Mouse (Mus musculus): Measurements from ENCODE around the gene Vps13d. TPM values are rescaled to one million over a fixed set of nuclear protein-coding genes. Genes with fewer than 3 reads are reported as not detected.

Vps13d gene
- polyA plus RNA-seq, 1 experiment from 2014 or later = 5.2 TPM

DNA sequence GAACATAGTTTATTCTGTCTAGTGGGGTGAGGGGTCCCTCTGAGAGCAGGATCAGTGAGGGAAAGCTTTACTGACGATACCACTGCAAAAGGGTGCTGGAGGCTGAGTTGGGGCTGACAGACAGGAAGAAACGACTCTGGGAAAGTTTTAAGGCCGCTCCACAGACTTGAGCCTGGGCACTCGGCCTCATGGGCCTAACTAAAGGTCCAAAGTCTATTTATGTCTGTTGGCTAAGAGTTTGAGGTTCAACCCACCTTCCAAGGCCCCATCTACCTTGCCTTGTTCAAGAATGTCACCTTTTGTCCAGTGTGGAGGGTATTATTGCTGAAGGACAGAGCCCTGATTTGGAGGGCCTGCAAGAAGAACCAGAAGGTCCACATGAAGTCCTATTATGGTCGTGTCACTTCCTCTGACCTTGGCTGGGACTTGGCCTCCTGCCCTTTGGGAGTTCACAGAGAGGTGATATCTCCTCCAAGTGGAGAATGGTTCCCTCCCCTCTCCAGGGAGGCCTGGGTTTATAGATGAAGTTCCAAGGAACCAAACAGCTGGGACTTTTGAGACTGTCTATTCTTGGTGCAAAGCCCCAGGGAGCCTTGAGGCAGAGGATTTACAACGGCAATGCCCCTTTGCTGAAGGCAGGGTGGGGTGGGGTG lies 246.9 kb downstream of the Vps13d start:
- H3K4me3 ChIP-seq = no peak overlapping the region
- H3K4me1 ChIP-seq = peaks cover 27% of the 10 kb centered on the region
- no peaks in the 10 kb centered on the region for H3K9me3 ChIP-seq
- 76% methylated on average over 6 of the region's 6 CpGs for WGBS
- no peak for DNase-seq (ENCODE audit: low spot score)
- H3K27ac ChIP-seq (replicated peaks) = no peak overlapping the region
- H3K36me3 ChIP-seq (replicated peaks) = no peaks in the 10 kb centered on the region
- H3K27me3 ChIP-seq (replicated peaks; ENCODE audit: low read depth, poor library complexity, severe bottlenecking) = no peaks in the 10 kb centered on the region

DNA sequence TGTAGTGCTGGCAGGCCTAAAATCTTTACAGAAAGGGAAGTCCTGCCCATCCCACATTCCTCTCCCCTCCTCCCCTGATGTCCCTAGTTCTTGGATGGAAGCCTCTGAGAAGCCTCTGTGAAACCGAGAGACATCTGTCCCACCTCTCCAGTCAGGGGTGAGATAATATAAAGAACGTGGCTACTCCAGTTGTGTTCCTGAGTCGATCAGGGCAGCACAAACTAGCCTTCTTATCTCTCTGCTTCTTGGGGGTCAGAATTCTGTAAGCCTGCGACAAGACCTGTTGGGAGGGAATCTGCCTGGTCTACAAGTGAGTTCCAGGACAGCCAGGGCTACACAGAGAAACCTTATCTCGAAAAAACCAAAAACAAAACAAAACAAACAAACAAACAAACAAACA lies 251.5 kb downstream of the Vps13d start:
- no peak overlapping the region for H3K27ac ChIP-seq (replicated peaks)
- H3K9me3 ChIP-seq = no peaks in the 10 kb centered on the region
- no peak overlapping the region for H3K4me3 ChIP-seq
- WGBS = 83% methylated on average over 5 of the region's 5 CpGs
- H3K4me1 ChIP-seq = peaks cover 15% of the 10 kb centered on the region
- H3K36me3 ChIP-seq (replicated peaks) = no peaks in the 10 kb centered on the region
- no peak for DNase-seq (ENCODE audit: low spot score)
- H3K27me3 ChIP-seq (replicated peaks; ENCODE audit: low read depth, poor library complexity, severe bottlenecking) = no peaks in the 10 kb centered on the region

DNA sequence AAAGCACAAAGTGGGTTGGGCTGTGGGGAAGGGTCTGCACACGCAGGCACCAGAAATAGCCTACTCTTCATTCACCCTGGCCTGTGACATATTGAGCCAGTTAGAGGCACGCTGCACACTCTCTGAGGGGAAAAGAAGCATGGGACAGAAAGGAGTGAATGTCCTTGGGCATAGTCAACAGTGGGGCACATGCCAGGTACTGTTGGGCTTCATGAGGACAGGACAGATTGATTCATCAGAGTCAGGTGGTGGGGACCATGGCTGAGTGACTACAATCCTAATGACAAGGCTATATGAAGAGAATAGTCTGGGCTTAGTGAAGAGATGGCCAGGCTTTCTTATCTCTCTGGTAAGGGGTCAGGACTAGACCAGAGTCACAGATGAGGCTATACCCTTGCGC lies 252.4 kb downstream of the Vps13d start:
- Histone ChIP-seq H3K4me3 (no peak overlapping the region), H3K27ac (replicated peaks) (no peak overlapping the region), H3K27me3 (replicated peaks; ENCODE audit: low read depth, poor library complexity, severe bottlenecking) (no peaks in the 10 kb centered on the region), H3K9me3 (no peaks in the 10 kb centered on the region), H3K4me1 (peaks cover 11% of the 10 kb centered on the region), H3K36me3 (replicated peaks) (no peaks in the 10 kb centered on the region)
- 92% methylated on average over 3 of the region's 3 CpGs for WGBS
- DNase-seq (ENCODE audit: low spot score) = no peak

DNA sequence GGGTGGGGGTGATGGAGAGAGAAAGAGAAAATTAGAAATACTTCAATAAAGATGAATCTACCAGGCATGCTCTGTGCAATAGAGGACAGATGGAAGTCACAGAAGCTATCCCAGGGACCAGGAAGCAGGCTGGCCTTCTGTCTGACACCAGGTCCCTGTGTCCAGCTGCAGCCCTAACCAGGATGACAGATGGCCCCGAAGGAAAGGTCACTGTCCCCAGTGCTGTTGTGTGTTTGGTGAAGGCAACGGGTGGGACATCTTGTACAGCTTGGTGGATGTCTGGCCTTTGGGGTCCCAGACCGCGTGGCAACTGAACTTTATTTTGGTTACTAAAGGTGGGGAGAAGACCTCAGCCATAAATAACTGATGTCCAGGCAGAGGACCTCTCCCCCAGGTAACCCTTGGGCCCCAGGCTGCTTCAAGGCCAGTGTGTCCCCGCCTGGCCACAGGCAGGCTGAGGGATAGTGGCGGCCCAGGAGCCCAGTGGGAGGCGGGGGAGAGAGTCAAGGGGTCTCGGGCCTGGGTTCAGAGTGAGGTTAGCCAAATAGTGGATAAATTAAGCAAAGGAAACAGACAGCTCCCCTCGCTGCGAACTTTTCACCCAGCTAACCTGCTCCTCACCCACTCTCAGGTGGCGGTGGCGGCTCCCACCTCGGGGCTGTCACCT lies 253.9 kb downstream of the Vps13d start:
- no peaks in the 10 kb centered on the region for H3K27me3 ChIP-seq (replicated peaks; ENCODE audit: low read depth, poor library complexity, severe bottlenecking)
- H3K36me3 ChIP-seq (replicated peaks) = no peaks in the 10 kb centered on the region
- peak overlapping the region; percentile 31; the same call in 1 of the 2 replicates for H3K27ac ChIP-seq (replicated peaks)
- peaks cover 11% of the 10 kb centered on the region for H3K4me1 ChIP-seq
- H3K4me3 ChIP-seq = no peak overlapping the region
- H3K9me3 ChIP-seq = no peaks in the 10 kb centered on the region
- DNase-seq (ENCODE audit: low spot score) = no peak
- WGBS = 66% methylated on average over 13 of the region's 13 CpGs

DNA sequence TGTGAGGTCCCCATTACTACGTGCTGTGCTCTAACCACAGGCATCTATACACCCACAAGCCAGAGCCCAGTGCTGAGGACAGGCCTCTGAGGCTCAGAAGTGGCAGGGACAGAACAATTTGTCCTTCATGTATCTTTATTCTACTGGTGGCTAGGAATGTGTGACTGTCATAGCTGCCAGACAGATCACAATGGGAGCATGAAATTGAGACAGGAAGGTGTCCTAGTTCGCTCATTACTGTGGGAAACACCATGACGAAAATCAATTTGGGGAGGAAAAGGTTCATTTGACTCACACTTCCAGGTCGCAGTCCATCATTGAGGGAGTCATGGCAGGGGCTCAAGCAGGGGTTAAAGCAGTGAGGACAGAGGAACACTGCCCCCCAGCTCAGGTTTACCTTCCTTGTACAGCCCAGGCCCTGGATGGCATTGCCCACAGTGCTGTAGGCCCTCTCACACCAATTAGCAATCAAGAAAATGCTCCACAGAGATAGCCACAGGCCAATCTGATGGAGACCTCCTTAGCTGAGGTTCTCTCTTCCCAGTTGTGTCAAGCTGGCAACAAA lies 254.9 kb downstream of the Vps13d start:
- H3K4me3 ChIP-seq = no peak overlapping the region
- no peaks in the 10 kb centered on the region for H3K36me3 ChIP-seq (replicated peaks)
- 74% methylated on average over 4 of the region's 4 CpGs for WGBS
- H3K27me3 ChIP-seq (replicated peaks; ENCODE audit: low read depth, poor library complexity, severe bottlenecking) = no peaks in the 10 kb centered on the region
- H3K4me1 ChIP-seq = peaks cover 11% of the 10 kb centered on the region
- H3K27ac ChIP-seq (replicated peaks) = no peak overlapping the region
- DNase-seq (ENCODE audit: low spot score) = no peak
- no peaks in the 10 kb centered on the region for H3K9me3 ChIP-seq

DNA sequence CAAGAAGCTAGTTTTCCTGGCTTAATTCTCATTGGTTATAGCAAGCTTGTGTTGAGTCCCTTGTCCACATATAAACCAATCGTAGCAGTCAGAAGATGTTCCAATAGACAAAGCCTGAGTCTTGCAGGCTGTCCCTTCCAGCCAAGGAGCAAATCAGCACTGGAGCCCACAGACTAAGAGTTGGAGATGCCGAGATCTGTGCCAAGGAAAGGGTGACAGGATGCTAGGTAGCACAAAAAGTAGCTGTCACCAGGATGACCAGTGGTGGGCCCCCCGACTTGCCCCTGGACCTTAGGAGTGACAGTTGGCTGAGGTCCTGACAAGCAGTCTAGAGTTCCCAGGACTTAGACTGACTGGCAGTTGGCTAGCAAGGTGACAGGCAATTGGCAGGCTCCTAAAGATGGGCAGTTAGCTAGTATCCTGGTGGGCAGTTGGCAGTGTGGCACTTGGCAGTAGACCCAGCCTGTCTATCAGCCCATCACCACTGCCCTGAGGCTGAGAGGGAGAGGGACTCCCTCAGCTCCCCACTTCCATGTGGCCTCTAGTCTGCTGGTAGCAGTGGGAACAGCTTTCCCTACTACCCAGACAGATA lies 258.1 kb downstream of the Vps13d start:
- Histone ChIP-seq H3K36me3 (replicated peaks) (no peaks in the 10 kb centered on the region), H3K27me3 (replicated peaks; ENCODE audit: low read depth, poor library complexity, severe bottlenecking) (no peaks in the 10 kb centered on the region), H3K27ac (replicated peaks) (no peak overlapping the region), H3K4me3 (no peak overlapping the region), H3K9me3 (no peaks in the 10 kb centered on the region), H3K4me1 (peaks cover 15% of the 10 kb centered on the region)
- 89% methylated on average over 3 of the region's 3 CpGs for WGBS
- DNase-seq (ENCODE audit: low spot score) = no peak

DNA sequence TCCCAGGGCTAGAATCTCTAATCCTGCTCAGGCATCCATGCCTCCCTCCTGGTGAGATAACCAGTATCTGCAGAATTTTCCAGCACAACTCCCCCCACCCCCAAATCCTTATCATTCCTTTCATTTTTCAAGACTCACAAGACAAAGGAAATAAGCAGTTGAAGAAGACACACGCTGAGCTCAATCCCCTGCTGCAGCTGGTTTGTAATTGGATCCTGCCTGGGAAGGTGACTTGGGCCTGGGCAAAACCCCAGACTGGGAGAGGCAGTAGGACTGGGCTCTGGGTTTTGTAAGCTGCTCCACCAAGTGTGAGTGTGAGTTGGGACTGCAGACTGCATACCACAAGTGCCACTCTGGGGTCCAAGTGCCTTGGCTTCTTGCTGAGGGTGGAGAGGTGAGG lies 260.3 kb downstream of the Vps13d start:
- DNase-seq (ENCODE audit: low spot score) = peak; percentile 23

DNA sequence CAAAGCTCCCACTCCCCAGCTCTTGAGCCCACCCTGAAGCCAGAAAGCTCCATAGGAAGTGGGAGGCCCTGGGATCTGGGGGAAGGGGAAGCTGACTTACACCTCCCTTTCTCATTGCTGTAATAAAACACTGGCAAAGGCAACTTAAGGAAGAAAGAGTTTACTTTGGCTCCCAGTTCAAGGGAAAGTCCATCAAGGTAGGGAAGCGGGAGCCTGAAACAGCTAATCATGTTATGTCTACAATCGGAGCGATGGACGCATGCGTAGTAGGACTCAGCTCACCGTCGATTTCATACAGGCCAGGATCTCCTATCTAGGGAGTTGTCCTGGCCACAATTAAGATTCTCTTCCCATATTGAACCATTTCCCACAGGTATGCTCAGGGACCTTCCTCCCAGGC lies 263.6 kb downstream of the Vps13d start:
- H3K9me3 ChIP-seq = no peaks in the 10 kb centered on the region
- WGBS = 94% methylated on average over 7 of the region's 7 CpGs
- H3K36me3 ChIP-seq (replicated peaks) = peaks cover 14% of the 10 kb centered on the region
- no peak overlapping the region for H3K27ac ChIP-seq (replicated peaks)
- no peaks in the 10 kb centered on the region for H3K27me3 ChIP-seq (replicated peaks; ENCODE audit: low read depth, poor library complexity, severe bottlenecking)
- DNase-seq (ENCODE audit: low spot score) = no peak
- H3K4me1 ChIP-seq = peaks cover 17% of the 10 kb centered on the region
- H3K4me3 ChIP-seq = no peak overlapping the region

More for the DNA sequence above, 260.3 kb downstream of the Vps13d start:
- H3K36me3 ChIP-seq (replicated peaks) = no peaks in the 10 kb centered on the region
- no peaks in the 10 kb centered on the region for H3K27me3 ChIP-seq (replicated peaks; ENCODE audit: low read depth, poor library complexity, severe bottlenecking)
- H3K9me3 ChIP-seq = no peaks in the 10 kb centered on the region
- H3K4me1 ChIP-seq = peaks cover 17% of the 10 kb centered on the region
- no peak overlapping the region for H3K4me3 ChIP-seq
- H3K27ac ChIP-seq (replicated peaks) = peak overlapping the region; percentile 31; the same call in 1 of the 2 replicates
- WGBS = 2% methylated on average over 1 of the region's 1 CpGs

DNA sequence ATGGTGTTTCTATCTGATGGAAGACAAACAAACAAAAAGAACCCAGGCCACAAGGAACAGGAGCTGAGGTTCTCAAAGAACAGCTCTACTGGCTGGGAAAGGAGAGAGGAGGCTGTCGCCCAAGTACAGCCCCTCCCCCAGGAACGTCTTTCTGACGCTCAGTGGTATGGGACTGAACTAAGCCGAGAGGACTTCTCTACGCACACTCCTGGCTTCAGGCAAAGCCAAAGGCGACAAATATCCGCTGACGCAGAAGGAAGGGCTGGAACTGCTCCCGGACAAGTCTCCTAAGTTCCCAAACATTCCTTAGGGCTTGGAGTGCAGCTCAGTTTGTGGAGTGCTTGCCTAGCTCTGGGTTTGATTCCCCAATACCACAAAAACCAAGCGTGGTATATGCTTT lies 264.4 kb downstream of the Vps13d start:
- Histone ChIP-seq H3K9me3 (no peaks in the 10 kb centered on the region), H3K27ac (replicated peaks) (no peak overlapping the region), H3K36me3 (replicated peaks) (peaks cover 14% of the 10 kb centered on the region), H3K4me1 (peaks cover 17% of the 10 kb centered on the region), H3K27me3 (replicated peaks; ENCODE audit: low read depth, poor library complexity, severe bottlenecking) (no peaks in the 10 kb centered on the region), H3K4me3 (no peak overlapping the region)
- 37% methylated on average over 10 of the region's 10 CpGs for WGBS
- DNase-seq (ENCODE audit: low spot score) = peak; percentile 25

DNA sequence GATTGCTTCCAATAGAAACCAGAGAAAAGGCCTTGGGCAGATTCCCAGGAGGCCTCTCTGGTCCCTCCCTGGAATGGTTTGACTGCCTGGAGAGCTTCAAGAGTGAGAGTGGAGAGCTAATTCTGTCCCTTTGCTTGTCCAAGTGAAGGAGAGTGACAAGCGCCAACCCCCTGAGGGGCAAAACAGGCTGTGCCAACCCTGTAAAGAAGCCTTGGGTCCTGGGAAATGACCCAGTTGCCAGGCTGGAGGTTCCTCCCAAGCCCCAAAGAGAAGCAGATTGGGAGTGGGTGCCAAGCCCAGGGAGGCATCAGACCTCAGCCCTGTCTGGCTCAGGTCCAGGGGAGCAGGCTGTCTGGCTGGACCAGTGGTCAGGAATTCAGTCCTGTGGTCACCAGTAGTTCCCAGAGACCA lies 265.0 kb downstream of the Vps13d start:
- 86% methylated on average over 1 of the region's 1 CpGs for WGBS
- no peaks in the 10 kb centered on the region for H3K27me3 ChIP-seq (replicated peaks; ENCODE audit: low read depth, poor library complexity, severe bottlenecking)
- peaks cover 21% of the 10 kb centered on the region for H3K4me1 ChIP-seq
- no peak overlapping the region for H3K27ac ChIP-seq (replicated peaks)
- H3K36me3 ChIP-seq (replicated peaks) = peaks cover 14% of the 10 kb centered on the region
- DNase-seq (ENCODE audit: low spot score) = no peak
- no peak overlapping the region for H3K4me3 ChIP-seq
- no peaks in the 10 kb centered on the region for H3K9me3 ChIP-seq

DNA sequence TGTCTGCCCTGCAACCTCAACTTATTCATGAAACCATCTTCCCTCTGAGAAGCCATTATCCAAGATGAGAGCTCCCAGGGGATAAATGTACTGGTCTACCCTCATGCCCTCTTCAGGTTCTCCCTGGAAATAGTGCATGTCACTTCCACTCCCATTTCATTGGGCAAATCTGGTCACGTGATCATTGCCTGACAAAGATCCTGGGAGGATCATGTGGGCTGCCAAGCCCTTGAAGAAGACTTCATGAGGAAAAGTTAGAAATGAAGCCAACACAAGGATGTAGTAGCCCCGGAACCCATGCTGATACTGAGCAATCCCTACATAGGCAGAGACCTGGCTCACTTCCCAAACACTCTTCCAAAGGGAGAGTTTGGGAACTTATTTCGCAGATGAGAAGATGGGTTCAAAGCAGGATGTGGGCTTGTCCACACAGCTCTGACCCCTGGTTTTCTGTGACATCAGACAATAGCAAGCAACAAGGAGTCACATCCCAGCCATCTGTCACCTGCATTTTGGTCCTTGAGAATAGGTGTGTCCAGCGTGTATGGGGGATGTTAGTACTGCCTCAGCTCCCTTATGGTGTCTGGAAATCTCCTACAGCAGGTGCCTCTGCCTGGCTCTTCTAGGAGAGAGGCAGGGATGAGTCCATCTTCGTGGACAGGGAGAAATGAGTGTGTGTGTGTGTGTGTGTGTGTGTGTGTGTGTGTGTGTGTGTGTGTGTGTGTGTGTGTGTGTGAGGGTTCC lies 265.9 kb downstream of the Vps13d start:
- no peak overlapping the region for H3K4me3 ChIP-seq
- H3K27me3 ChIP-seq (replicated peaks; ENCODE audit: low read depth, poor library complexity, severe bottlenecking) = no peaks in the 10 kb centered on the region
- no peak for DNase-seq (ENCODE audit: low spot score)
- H3K27ac ChIP-seq (replicated peaks) = no peak overlapping the region
- H3K36me3 ChIP-seq (replicated peaks) = peaks cover 14% of the 10 kb centered on the region
- WGBS = 89% methylated on average over 5 of the region's 5 CpGs
- peaks cover 16% of the 10 kb centered on the region for H3K4me1 ChIP-seq
- no peaks in the 10 kb centered on the region for H3K9me3 ChIP-seq

All from embryonic facial prominence, embryonic 10.5 days (tissue).